Mouse (Mus musculus): ENCODE measurements around the gene Stx1b. TPM values are rescaled to one million over a fixed set of nuclear protein-coding genes. Genes with fewer than 3 reads are reported as not detected.

The Stx1b gene
- 0.32 and 0.75 TPM in 2 replicates for polyA plus RNA-seq (2015; fragmentation: Nextera tagmentation; extraction: Ambion mirVana)

GRCm38 (mm10) chr7:127824176-127824871, at the start of gene Stx1b, which contains the start of gene Stx4a:
Gene Stx1b (minus strand): TSS chr7:127824549.
Gene Stx4a (plus strand): TSS chr7:127824294.

GRCm38 (mm10) chr7:127800435-127801009, 23.8 kb downstream of the Stx1b start, which contains the start of gene Hsd3b7:
Gene Hsd3b7 (plus strand): TSS chr7:127800604.

GRCm38 (mm10) chr7:127785308-127785707, 39.0 kb downstream of the Stx1b start, which contains the start of gene Gm49388:
Gene Gm49388 (plus strand): TSS chr7:127785608.

DNA sequence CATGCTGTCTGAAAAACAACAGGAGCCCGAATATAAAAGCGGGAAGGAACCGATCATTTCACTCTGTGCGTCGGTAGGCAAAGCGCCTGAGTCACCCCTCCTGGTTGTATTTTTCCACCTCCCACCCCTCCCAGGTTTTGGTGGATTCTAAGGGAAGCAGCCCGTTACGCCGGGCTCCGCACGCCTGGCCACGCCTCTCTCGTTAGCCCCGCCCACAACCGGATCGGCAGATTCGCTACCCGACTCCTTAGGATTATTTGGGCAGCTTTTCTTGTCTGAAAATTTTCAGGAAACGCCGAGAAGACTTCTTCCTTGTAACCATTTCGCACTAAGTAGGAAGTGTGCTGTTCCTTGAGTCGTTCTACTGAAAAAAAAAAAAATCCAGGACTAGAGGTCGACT, 47.9 kb downstream of the Stx1b start, which contains the start of gene Setd1a:
Gene Setd1a, plus strand, starts transcription at position 245 of the 400 bp plus-strand sequence.

DNA sequence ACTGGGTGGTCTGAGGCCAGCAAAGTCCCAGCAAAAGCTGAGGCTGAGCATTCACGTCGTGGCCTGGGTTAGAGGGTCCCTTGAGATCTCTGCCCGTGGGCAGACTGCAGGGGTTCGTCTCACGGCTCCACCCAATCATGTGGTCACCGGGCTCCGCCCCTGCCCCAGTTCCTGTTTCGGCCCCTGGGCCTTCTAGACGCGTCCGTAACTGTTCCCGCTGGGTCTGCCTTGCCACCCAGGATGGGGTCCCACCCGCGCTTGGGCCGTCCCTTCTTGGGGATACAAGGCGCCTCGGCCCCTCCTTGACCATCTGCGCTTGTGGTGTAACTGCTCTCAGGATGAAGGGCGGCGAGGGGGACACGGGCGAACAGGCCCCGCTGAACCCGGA, 54.7 kb downstream of the Stx1b start, which contains the start of gene Orai3:
Gene Orai3, plus strand, starts transcription at position 165 of the 388 bp plus-strand sequence.

Other genes with a start within 250 kb of the Stx1b start
- gene Ccdc189, start 236.0 kb downstream of the Stx1b start, polyA plus RNA-seq (2015; fragmentation: Nextera tagmentation; extraction: Ambion mirVana): 7.6 and 9.4 TPM in 2 replicates
- gene Rnf40, start 235.8 kb downstream of the Stx1b start, polyA plus RNA-seq (2015; fragmentation: Nextera tagmentation; extraction: Ambion mirVana): 22.3 and 22.4 TPM in 2 replicates
- gene Zfp629, start 208.8 kb downstream of the Stx1b start, polyA plus RNA-seq (2015; fragmentation: Nextera tagmentation; extraction: Ambion mirVana): 1.7 and 2.2 TPM in 2 replicates
- 27.9 and 29.8 TPM in 2 replicates for gene Bcl7c, start 115.6 kb downstream of the Stx1b start, polyA plus RNA-seq (2015; fragmentation: Nextera tagmentation; extraction: Ambion mirVana)
- gene Ctf1, start 111.8 kb downstream of the Stx1b start, polyA plus RNA-seq (2015; fragmentation: Nextera tagmentation; extraction: Ambion mirVana): 2.5 and 3.2 TPM in 2 replicates
- gene Ctf2, start 92.4 kb downstream of the Stx1b start, polyA plus RNA-seq (2015; fragmentation: Nextera tagmentation; extraction: Ambion mirVana): 0.15 and 0.26 TPM in 2 replicates
- gene Fbxl19, start 80.0 kb downstream of the Stx1b start, polyA plus RNA-seq (2015; fragmentation: Nextera tagmentation; extraction: Ambion mirVana): 4.8 and 4.9 TPM in 2 replicates
- gene Orai3, start 54.7 kb downstream of the Stx1b start, polyA plus RNA-seq (2015; fragmentation: Nextera tagmentation; extraction: Ambion mirVana): 14.0 and 17.9 TPM in 2 replicates
- gene Setd1a, start 47.9 kb downstream of the Stx1b start, polyA plus RNA-seq (2015; fragmentation: Nextera tagmentation; extraction: Ambion mirVana): 13.0 and 14.9 TPM in 2 replicates
- gene Gm49388, start 38.9 kb downstream of the Stx1b start, polyA plus RNA-seq (2015; fragmentation: Nextera tagmentation; extraction: Ambion mirVana): not detected in 2 replicates
- 15.4 and 17.9 TPM in 2 replicates for gene Hsd3b7, start 23.9 kb downstream of the Stx1b start, polyA plus RNA-seq (2015; fragmentation: Nextera tagmentation; extraction: Ambion mirVana)
- gene Stx4a, start 255 bp downstream of the Stx1b start, polyA plus RNA-seq (2015; fragmentation: Nextera tagmentation; extraction: Ambion mirVana): 31.5 and 36.4 TPM in 2 replicates
- 5.7 and 5.9 TPM in 2 replicates for gene Zfp646, start 51.7 kb upstream of the Stx1b start, polyA plus RNA-seq (2015; fragmentation: Nextera tagmentation; extraction: Ambion mirVana)
- gene Zfp668, start 52.3 kb upstream of the Stx1b start, polyA plus RNA-seq (2015; fragmentation: Nextera tagmentation; extraction: Ambion mirVana): 10.2 and 10.5 TPM in 2 replicates
- 0.21 and 0.31 TPM in 2 replicates for gene Prss53, start 66.4 kb upstream of the Stx1b start, polyA plus RNA-seq (2015; fragmentation: Nextera tagmentation; extraction: Ambion mirVana)
- gene Gm21974, start 70.9 kb upstream of the Stx1b start, polyA plus RNA-seq (2015; fragmentation: Nextera tagmentation; extraction: Ambion mirVana): not detected in 2 replicates
- gene Vkorc1, start 71.1 kb upstream of the Stx1b start, polyA plus RNA-seq (2015; fragmentation: Nextera tagmentation; extraction: Ambion mirVana): 66.3 and 74.3 TPM in 2 replicates
- gene Bckdk, start 79.5 kb upstream of the Stx1b start, polyA plus RNA-seq (2015; fragmentation: Nextera tagmentation; extraction: Ambion mirVana): 70.9 and 73.8 TPM in 2 replicates
- 19.3 and 20.4 TPM in 2 replicates for gene Kat8, start 88.0 kb upstream of the Stx1b start, polyA plus RNA-seq (2015; fragmentation: Nextera tagmentation; extraction: Ambion mirVana)
- 0.52 and 0.64 TPM in 2 replicates for gene Prss8, start 105.6 kb upstream of the Stx1b start, polyA plus RNA-seq (2015; fragmentation: Nextera tagmentation; extraction: Ambion mirVana)
- gene Prss36, start 122.2 kb upstream of the Stx1b start, polyA plus RNA-seq (2015; fragmentation: Nextera tagmentation; extraction: Ambion mirVana): 1.9 TPM in 2 replicates
- gene Fus, start 142.9 kb upstream of the Stx1b start, polyA plus RNA-seq (2015; fragmentation: Nextera tagmentation; extraction: Ambion mirVana): 194 and 202 TPM in 2 replicates
- gene Pycard, start 169.3 kb upstream of the Stx1b start, polyA plus RNA-seq (2015; fragmentation: Nextera tagmentation; extraction: Ambion mirVana): 59.4 and 76.0 TPM in 2 replicates
- not detected in 2 replicates for gene Trim72, start 179.4 kb upstream of the Stx1b start, polyA plus RNA-seq (2015; fragmentation: Nextera tagmentation; extraction: Ambion mirVana)
- gene Itgam, start 238.1 kb upstream of the Stx1b start, polyA plus RNA-seq (2015; fragmentation: Nextera tagmentation; extraction: Ambion mirVana): 18.0 and 24.5 TPM in 2 replicates
- 0.92 and 0.96 TPM in 2 replicates for gene Gm49368, start 238.1 kb upstream of the Stx1b start, polyA plus RNA-seq (2015; fragmentation: Nextera tagmentation; extraction: Ambion mirVana)

Data from spleen, postnatal 0 days (tissue).